Mouse (Mus musculus) urinary bladder, postnatal 14 days (tissue): ENCODE data around the gene Fam120b.

Experiments
- DNase-seq: peaks from one replicate; pipeline ENCODE4 v3.0.0; 2021; ENCODE audit warnings: low spot score

Gene Fam120b

GRCm38 (mm10) chr17:15379741-15380526 is 16.1 kb upstream of the Fam120b start:
- no peak for DNase-seq

GRCm38 (mm10) chr17:15380641-15381051 is 15.4 kb upstream of the Fam120b start:
- peak; percentile 62 for DNase-seq

DNA sequence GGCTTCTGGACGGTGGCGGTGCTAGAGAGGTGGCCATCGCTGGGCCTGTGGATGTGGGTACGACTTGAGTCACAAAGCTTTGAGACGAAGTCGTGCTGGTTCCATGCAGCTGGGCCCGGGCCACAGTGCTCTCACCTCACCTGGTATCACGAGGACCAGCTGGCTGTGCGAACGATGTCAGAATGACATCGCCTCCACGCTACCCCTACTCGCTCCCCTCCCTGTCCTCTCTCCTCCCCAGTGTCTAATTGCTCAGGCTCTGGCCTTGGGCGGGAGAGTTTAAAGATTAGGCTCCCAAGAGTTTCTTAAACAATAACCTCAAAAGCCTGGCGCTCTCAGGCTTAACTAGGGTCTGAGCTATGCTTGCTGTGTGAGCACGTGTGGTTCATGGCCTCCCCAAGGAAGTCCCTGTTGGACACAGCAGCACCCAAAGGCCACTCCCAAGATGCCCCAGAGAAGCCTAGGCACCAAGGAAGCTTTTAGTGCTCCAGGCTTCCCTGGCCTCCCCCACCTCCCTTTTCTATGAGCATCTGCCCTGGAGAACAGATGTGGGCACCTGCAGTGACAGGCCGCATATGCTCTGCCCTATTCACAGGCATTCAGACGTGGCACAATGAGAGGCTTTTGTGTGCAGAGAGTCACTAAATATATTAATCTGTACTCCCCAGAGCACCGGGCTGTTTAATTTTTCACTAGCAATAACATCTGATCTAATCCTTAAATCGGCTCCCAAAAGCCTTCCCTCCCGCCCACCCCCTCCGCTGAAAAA is 14.7 kb upstream of the Fam120b start:
- no peak for DNase-seq

GRCm38 (mm10) chr17:15381869-15382660 is 13.9 kb upstream of the Fam120b start:
- no peak for DNase-seq

- no peak for DNase-seq
Observed at GRCm38 (mm10) chr17:15383360-15383759, 12.6 kb upstream of the Fam120b start.

DNA sequence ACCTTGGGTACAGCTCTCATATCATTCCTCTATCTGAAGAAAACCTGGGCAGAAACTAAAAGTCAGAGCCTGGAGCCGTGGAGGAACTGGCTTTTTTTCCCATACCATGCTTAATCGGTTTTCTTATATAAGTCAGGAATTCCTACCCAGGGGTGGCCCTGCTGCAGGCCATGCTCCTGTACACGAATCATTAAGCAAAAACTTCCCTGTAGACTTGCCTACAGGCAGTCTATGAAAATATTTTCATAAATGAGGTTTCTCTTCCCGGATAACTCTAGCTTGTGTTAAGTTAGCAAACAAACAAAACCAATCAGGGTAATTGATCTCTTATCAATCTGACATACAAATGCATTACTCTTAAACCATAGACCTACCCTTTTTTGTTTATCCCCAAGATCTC is 7.1 kb upstream of the Fam120b start:
- DNase-seq, result no peak

GRCm38 (mm10) chr17:15389356-15389755 is 6.6 kb upstream of the Fam120b start:
- DNase-seq, result no peak

DNA sequence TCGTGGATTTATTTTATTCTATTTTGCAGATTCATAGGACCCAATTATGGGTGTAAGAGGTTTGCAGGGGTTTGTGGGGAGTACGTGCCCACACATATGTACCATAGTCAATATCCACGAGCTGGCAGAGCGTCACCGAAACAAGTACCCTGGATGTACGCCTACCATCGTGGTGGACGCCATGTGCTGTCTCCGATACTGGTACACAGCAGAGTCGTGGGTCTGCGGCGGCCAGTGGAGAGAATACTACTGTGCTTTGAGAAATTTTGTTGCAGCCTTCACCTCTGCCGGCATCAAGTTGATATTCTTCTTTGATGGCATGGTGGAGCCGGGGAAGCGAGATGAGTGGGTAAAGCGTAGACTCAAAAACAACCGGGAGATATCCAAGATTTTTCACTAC is 5.7 kb downstream of the Fam120b start:
- DNase-seq, result no peak

DNA sequence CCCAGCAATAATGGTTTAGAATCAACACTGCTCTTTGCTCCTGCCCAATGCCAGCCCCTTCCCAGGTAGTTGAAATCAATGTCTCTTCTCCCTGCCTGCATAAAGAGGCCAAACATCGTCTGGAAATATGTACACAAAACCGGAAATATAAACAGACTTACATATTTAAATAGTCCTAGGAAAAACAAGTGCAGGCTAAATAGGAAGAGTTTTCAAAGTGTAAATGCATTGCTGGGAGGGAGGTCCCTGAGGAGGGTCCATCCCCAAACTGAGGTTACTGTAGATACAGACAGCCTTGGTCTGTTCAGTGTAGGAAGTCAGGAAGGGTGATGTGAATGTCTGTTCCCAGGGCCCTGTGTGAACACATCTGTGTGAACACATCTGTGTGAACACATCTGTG is 10.6 kb downstream of the Fam120b start:
- no peak for DNase-seq

- no peak for DNase-seq
Observed at GRCm38 (mm10) chr17:15409261-15409660, 13.3 kb downstream of the Fam120b start.

DNA sequence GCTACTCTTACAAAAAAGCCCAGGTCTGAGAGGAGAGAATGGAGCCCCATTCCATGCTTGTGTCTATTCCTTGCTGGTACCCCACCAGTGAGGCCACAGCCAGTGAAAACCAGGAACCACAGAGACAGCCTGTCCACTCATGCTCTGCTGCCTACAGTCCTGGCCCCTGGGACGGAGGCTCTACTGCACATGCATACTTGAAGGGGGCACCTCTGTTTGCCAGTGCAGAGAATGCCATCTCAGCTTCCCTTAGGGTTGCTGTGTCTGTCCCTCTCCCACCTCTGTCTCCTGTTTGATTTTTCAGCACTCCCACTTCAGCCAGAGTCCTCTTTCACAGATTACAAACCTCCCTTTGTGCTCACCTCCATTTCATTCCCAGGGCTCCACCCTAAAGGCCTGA is 14.9 kb downstream of the Fam120b start:
- DNase-seq, result no peak

GRCm38 (mm10) chr17:15416596-15417215 is 20.7 kb downstream of the Fam120b start:
- DNase-seq, result no peak

DNA sequence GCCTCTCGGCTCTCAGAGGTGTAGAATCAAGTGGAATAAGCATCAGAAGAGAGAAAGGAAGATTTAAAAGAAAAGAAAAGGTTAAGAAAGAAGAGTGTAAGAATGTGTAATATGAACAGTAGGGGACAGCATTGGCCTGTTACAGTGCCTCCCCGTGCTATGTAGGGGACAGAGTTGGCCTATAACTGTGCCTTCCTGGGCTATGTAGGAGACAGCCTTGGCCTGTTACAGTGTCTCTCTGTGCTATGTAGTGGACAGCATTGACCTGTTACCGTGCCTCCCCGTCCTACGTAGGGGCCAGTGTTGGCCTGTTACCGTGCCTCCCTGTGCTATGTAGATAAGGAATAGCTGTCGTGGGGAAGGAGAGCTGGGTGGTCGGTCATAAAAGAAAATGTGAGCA is 23.5 kb downstream of the Fam120b start:
- no peak for DNase-seq

DNA sequence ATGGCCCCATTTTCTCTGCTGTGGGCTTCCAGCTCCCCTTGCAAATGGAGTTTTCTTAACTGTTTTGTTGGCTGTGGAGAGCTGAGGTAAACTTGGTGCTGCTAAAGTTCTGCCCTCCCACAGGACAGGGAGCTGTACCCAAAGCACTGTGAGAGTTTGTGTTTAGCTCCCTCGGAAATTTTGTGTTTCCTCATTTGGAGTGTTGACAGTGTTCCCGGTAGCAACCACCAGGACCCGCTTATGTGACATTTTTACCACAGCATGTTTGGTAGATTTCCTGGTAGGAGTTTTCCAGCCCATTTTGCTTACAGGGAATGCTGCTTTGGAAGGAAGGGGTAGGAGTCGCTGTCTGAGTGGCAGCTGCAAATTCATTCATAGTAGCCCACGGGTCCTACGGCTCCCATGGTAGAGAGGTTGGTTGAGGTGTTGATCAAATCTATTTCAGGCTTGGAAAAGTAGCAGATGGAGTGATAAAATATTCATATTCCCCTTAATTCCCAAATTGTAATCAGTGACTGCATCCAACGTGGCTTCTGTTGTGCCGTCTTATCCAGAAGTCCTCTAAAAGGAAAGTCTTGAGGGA is 24.1 kb downstream of the Fam120b start:
- no peak for DNase-seq

DNA sequence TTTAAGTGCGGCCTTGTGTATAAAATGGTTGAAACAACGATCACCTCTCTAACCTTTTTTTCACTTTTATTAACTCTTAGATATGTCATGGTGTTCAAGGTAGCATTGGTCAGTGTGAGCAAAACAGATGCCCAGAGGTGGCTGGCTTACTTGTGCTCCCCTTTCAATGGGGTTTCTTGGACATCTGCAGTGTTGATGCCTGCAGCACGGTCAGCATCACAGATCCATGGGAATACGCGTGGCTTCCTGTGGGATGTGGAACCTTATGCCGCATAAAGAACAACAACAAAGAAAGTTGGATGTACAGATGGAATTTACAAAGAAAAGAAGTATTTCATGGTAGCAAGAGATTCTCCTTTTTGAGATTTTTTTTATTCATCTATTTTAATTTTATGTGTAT is 25.4 kb downstream of the Fam120b start:
- no peak for DNase-seq

DNA sequence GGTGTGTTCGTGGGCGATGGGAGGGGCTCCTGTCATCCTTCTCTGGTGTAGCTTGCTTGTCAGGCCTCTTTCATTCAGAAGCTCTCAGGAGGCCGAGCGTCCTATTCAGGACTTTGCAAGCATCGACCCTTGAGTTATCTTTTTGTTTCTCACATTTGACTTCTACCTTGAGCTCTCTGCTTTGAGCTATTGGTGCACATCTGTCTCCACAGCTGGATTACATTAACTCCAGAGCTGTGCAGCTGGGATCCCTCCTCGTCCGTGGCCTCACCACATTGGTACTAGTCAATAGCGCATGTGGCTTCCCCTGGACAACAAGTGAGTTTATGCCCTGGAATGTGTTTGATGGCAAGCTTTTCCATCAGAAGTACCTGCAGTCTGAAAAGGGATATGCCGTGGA is 26.7 kb downstream of the Fam120b start:
- DNase-seq, result no peak

DNA sequence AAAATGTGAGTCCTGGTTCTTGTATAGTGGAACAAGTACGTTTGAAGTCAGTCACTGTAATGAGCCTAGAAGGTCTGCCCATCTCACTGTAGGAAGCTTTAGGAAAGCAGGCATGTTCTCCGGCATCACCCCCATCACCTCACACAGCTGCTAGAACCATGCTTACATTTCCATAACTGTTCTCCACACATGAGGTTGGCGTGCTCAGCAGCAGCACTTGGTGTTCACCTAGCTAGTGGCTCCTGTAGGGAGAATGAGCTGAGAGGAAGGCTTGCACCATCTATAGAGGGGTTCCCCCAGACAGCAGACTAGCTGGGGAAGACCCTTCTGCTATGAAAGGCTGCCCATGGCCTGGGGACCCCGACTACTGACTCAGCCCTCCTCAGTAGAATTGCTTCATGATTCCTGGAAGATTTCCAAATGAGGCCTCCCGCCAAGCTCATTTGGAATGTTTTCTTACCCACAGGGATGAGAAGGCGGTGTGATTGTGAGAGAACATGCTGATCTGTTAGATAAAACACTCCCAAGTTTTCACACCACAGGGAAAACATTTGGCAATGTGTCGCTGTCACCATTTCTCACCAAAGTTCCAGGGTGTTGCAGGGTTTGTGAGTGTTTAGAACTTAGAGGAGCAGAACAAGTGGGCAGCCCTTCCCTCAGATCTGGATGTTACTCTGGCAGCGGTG is 27.2 kb downstream of the Fam120b start:
- DNase-seq, result peak; percentile 7

- no peak for DNase-seq
Observed at GRCm38 (mm10) chr17:15425931-15426330, 29.9 kb downstream of the Fam120b start.

DNA sequence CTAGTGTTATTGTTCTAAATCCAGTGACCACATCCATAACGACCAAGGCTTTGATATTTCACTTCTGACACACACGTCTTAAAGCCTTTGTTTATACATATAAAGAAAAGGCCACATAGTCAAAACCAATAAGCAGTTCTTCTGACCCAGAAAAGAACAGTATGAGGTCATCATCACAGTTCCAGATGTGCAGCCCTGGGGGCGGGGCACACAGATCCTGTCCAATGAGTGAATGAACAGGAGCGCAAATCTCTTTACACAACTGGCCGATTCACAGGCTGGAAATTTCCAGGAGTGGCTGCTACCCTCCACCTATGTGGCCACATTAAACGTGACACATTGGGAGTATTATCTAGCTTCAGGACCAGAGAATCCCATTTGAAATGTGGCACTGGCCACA is 33.4 kb downstream of the Fam120b start:
- DNase-seq, result no peak

DNA sequence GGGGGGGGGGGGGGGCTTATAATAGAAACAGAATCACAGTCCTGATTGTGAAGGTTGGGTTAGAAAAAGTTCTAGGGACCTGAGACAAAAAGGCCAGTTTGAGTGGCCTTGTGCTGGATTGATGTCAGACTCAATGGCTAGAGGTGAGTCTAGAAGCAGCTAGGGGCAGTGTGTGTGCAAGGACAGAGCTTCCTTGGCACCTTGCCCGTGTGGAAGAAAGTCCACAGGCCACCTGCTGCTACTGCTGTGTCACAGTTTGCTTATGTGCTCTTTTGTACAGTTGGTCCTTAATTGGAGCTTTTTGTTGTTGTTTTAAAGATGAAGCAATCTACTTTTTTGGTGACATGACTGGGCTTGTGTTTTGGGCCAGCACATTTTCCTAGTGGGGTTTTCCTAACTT is 33.9 kb downstream of the Fam120b start:
- DNase-seq, result no peak

DNA sequence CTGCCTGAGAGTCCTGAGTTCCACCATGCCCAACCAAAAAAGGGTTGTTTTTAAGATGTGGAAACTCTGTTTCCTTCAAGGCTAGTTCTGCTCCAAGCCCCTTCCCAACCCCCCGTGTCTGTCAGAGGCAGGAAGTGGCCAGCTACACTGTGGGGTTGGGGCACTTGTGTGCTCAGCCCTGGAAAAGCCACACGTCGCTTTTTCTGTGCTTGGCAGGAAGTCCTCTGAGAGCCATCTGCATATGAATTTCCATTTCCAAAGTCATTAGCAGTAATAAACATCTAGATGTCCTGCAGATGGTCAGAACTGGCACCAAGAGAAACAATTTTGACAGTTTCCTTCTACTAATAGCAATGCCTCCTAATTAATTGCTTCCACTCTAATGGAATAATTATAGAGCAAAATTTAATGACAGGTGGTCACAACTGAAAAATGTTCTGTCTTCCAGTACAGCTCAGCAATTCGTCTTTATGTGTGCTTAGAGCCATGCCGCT is 35.1 kb downstream of the Fam120b start:
- DNase-seq, result no peak
